Mouse (Mus musculus): ENCODE data around the gene Cbfa2t2. TPM values are rescaled to one million over a fixed set of nuclear protein-coding genes. Genes with fewer than 3 reads are reported as not detected.

Cbfa2t2 gene
- total RNA-seq, 2 experiments from 2014 or later = 40.5 to 52.0 TPM

DNA sequence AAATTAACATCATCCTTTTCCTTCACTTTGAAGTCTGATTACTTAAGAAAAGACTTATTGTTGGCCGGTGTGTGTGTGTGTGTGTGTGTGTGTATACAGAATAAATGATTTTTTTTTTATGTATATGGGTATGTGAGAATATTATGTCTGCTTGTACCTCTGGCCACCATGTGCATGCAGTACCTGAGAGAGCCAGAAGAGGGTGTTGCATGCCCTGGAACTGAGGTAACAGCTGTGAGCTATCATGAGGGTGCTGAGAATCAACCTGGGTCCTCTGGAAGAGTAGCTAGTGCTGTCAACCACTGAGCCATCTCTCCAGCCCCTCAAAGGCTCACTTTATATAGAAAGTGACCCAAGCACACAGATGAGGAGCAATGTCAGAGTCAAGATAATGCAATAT lies 145.1 kb downstream of the Cbfa2t2 start:
- intact Hi-C loops (cut with DNase I) = no loop called here
- no peak for DNase-seq (ENCODE audit: low spot score in 2 of 2)

GRCm38 (mm10) chr2:154583906-154584872 lies 147.9 kb downstream of the Cbfa2t2 start:
- intact Hi-C loops (cut with DNase I) = loop anchor here (2.0 kb wide), 1 partner anchor 29 kb away; no protein-coding TSS in a partner anchor
- peak; percentile 92 to 94 for DNase-seq (ENCODE audit: low spot score in 2 of 2)

DNA sequence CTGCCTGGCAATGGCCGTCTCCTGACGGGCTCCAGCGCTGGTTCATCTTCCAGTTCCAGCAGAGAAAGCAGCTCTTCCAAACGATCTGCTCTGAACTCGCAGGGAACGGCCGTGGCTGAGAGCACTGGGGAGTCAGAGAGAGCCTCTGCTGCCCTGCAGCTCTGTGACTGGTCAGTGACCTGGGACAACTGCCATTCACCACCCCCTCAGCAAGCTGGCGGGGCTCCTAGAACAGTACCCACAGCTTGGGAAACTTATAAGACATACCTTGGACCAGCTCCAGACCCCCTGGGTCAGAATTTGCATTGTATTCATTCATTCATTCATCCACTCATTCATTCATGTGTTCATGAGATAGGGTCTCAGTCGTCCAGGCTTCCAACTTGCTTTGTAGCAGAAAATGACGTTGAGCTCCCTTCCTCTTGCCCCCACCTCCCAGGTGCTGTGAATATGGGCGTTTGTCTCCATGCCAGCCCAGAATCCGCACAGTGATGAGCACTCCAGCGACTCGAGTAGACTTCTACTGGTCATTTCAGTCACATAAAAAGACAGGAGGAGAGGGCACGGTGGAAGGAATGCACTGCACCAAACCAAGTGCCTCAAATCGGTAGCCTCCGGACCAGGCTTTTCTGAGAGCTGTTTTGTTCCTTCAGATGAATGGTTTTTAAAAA lies 148.8 kb downstream of the Cbfa2t2 start:
- no peak for DNase-seq (ENCODE audit: low spot score in 2 of 2)
- intact Hi-C loops (cut with DNase I) = loop anchor here (2.0 kb wide), 1 partner anchor 30 kb away; no protein-coding TSS in a partner anchor

DNA sequence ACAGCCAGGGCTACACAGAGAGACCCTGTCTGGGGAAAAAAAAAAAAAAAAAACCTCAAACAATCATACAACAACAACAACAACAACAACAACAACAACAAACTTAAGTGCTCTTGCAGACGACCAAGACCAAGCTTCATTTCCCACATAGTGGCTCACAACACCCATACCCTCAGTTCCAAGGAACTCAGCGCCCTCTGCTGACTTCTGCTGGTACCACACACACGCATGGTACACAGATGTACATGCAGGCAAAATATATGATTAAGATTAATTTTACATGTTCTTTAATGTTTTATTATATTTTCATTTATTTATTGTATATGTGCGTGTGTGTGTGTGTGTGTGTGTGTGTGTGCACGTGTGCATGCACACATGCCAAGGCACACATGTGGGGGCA lies 150.1 kb downstream of the Cbfa2t2 start:
- intact Hi-C loops (cut with DNase I) = no loop called here
- DNase-seq (ENCODE audit: low spot score in 2 of 2) = peak in 1 of 2 experiments; percentile 50

Other genes starting within 250 kb of the Cbfa2t2 start
- gene Bpifb1, start 245.7 kb upstream of the Cbfa2t2 start, total RNA-seq (2021) = under 1 TPM; 0.27 to 0.37 TPM
- gene Bpifb5, start 212.7 kb upstream of the Cbfa2t2 start, total RNA-seq (2021) = not detected
- not detected for gene Bpifb9a, start 178.6 kb upstream of the Cbfa2t2 start, total RNA-seq (2021)
- gene Bpifb9b, start 129.3 kb upstream of the Cbfa2t2 start, total RNA-seq (2021) = not detected
- gene Cdk5rap1, start 63.5 kb upstream of the Cbfa2t2 start, total RNA-seq (2021) = 10 to 100 TPM; 11.8 to 13.5 TPM
- 10 to 100 TPM; 31.4 to 31.9 TPM for gene Snta1, start 28.4 kb upstream of the Cbfa2t2 start, total RNA-seq (2021)
- gene 1700003F12Rik, start 110.6 kb downstream of the Cbfa2t2 start, total RNA-seq (2021) = under 1 TPM in 1 of 2 experiments, not detected in 1; 0.68 TPM
- not detected for gene Actl10, start 115.3 kb downstream of the Cbfa2t2 start, total RNA-seq (2021)
- 100 to 1,000 TPM in 1 of 2 experiments, 10 to 100 TPM in 1; 90.6 to 113 TPM for gene Necab3, start 122.4 kb downstream of the Cbfa2t2 start, total RNA-seq (2021)
- gene E2f1, start 133.4 kb downstream of the Cbfa2t2 start, total RNA-seq (2021) = 10 to 100 TPM; 11.5 to 11.8 TPM
- 10 to 100 TPM; 16.1 to 16.8 TPM for gene Pxmp4, start 167.2 kb downstream of the Cbfa2t2 start, total RNA-seq (2021)
- gene Zfp341, start 176.8 kb downstream of the Cbfa2t2 start, total RNA-seq (2021) = 10 to 100 TPM; 13.3 to 14.2 TPM
- gene 4930519P11Rik, start 177.0 kb downstream of the Cbfa2t2 start, total RNA-seq (2021) = not detected
- 100 to 1,000 TPM; 207 to 208 TPM for gene Chmp4b, start 215.2 kb downstream of the Cbfa2t2 start, total RNA-seq (2021)